Mouse (Mus musculus) heart, postnatal 36 days (tissue): ENCODE measurements around the gene Zfp942. TPM values are rescaled to one million over a fixed set of nuclear protein-coding genes. Genes with fewer than 3 reads are reported as not detected.

ENCODE experiments used
- DNase-seq, 2 experiments: peaks; one replicate each; pipeline ENCODE4 v3.0.0; 2021 to 2022
- intact Hi-C: fragments of 180-260 bp; cut with DNase I; formaldehyde crosslinking; loops from one replicate; pipeline ENCODE4 v1.15.1; 2025
- total RNA-seq, 2 experiments: library from RNA; stranded (reverse); gene quantifications; 2 replicates each; pipeline ENCODE4 v1.2.3; 2021

Gene Zfp942
- total RNA-seq = 1 to 10 TPM; 5.7 to 5.9 TPM

DNA sequence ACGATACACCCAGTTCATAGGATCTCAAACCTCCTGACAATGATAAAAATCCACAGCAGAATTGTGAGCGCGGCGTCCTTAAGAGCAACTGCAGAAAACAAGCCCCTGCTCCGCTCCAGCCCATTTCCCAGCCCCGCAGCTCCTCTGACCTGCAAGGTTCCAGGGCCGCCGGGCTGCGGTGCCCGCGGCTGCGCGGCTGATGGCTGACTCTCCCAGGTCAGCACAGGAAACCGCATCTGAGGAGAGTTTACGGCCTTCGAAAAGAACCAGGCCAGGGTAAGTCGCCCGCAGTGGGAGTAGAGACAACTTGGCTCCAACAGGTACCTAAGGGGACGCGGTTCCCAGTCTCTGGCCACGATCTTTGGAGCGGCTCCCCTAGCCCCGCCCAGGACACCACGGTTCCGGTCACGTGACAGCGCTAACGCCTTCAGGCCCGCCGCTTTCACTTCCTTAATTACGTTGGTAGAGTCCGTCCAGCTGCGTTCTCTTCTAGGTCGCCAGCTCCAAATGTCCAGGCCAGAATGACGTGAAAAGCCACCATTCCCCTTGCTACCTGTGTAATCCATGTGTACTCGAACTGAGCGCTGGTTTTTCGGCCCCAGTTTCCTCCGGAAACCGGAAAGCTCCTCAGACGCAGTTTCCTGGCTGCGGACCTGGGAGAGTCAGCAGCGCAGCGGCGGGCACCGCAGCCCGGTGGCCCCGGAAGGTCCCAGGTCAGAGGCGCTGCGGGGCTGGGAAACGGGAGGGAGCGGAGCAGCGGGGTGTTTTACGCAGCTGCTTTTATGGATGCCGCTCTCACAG is at the start of gene Zfp942, which contains the start of gene Zfp943:
TSS of gene Zfp942 (minus strand) at position 358 of the 801 bp plus-strand sequence.
TSS of gene Zfp943 (plus strand) at position 446 of the 801 bp plus-strand sequence.
- peak; percentile 75 to 86 for DNase-seq
- intact Hi-C loops = loop anchor here (5.0 to 10.0 kb wide), 2 partner anchors 55 to 262 kb away; partner anchors contain the start of genes Zfp994 and Zfp995

DNA sequence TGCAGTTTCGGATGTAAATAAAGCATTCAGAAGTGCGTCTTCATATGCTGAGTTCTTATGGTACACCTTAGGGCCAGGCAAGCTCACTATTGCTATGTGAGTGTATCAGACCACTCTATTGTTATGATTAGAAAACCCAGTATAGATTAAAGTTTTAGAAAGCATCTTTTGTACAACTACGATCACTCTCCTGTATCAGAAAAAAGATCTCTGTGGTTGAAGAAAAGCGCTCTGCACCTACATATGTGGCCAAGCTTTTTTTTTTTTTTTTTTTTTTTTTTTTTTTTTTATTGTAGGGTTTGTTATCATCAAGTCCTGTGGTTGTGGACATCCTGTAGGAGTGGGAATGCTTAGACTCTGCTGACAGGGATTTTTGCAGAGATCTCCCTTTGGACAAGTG is 1.0 kb upstream of the Zfp942 start:
- intact Hi-C loops = loop anchor here (5.0 to 10.0 kb wide), 2 partner anchors 56 to 261 kb away; partner anchors contain the start of genes Zfp994 and Zfp995
- DNase-seq = no peak

DNA sequence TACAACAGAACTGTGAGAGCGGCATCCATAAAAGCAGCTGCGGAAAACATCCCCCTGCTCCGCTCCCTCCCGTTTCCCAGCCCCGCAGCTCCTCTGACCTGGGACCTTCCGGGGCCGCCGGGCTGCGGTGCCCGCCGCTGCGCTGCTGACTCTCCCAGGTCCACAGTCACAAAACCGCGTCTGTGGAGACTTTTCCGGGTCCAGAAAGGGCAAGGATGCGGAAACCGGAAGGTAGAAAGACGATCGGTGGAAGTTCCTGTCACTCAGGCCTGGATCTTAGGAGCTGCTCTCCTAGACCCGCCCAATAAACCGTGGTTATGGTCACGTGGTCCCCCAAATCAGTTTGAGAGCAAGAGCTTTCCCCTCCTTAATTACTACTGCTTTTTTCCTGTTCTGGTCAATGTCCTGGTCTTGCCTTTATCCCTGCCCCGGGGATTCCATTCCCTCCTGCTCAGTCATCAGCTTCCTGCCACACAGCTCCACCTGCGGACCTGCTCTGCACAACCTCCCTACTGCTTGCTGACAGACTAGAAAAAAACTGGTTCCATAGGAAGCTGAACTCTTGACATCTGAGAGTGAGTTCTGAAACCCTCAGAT is 52.7 kb downstream of the Zfp942 start, which contains the start of gene Zfp995:
TSS of gene Zfp995 (minus strand) at position 471 of the 597 bp plus-strand sequence.
- intact Hi-C loops = loop anchor here (5.0 kb wide), 1 partner anchor 53 kb away; the partner anchor contains the start of genes Zfp942 and Zfp943
- DNase-seq = peak; percentile 53 to 54

DNA sequence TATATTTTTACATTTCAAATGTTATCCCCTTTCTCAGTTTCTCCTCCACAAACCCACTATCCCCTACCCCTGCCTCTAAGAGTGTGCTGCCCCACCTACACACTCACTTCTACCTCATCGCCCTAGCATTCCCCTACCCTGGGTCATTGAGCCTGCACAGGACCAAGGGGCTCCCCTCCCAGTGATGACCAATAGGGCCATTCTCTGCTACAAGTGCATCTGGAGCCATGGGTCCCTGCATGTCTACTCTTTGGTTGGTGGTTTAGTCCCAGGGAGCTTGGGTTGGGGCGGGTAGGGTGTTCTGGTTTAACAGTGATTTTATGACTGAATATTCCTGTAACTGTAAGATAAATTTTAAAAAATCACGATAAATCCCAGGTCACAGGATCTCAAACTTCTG is 53.2 kb downstream of the Zfp942 start:
- intact Hi-C loops = loop anchor here (5.0 kb wide), 1 partner anchor 53 kb away; the partner anchor contains the start of genes Zfp942 and Zfp943
- DNase-seq = peak in 1 of 2 experiments; percentile 1

Other genes starting within 250 kb of the Zfp942 start
- 1 to 10 TPM; 5.7 to 7.4 TPM for gene Zfp229, start 231.7 kb downstream of the Zfp942 start, total RNA-seq
- 1 to 10 TPM; 1.0 to 1.1 TPM for gene Zfp820, start 116.7 kb downstream of the Zfp942 start, total RNA-seq
- under 1 TPM; 0.68 to 0.97 TPM for gene Zfp995, start 52.5 kb downstream of the Zfp942 start, total RNA-seq
- 10 to 100 TPM; 17.4 to 21.0 TPM for gene Zfp943, start 88 bp upstream of the Zfp942 start, total RNA-seq
- gene Zfp947, start 203.7 kb upstream of the Zfp942 start, total RNA-seq = 1 to 10 TPM in 1 of 2 experiments, under 1 TPM in 1; 0.92 to 1.0 TPM